Mouse (Mus musculus): ENCODE data around the gene 4921504E06Rik. TPM values are rescaled to one million over a fixed set of nuclear protein-coding genes. Genes with fewer than 3 reads are reported as not detected.
A peak's percentile ranks its signal among the peaks of the same experiment; 100 is the strongest.

The 4921504E06Rik gene
- polyA plus RNA-seq, 1 experiment from 2014 or later, result not detected

GRCm38 (mm10) chr2:19455857-19456482 lies 97.7 kb downstream of the 4921504E06Rik start:
- no peak overlapping the region for H3K27ac ChIP-seq (ENCODE audit: low read length)
- WGBS, result 9% methylated on average over 10 of the region's 10 CpGs
- no peaks in the 10 kb centered on the region for H3K36me3 ChIP-seq (ENCODE audit: control insufficient read depth, insufficient read depth, low read length)
- ATAC-seq, result no peak
- H3K4me2 ChIP-seq (ENCODE audit: low read length), result no peak overlapping the region
- H3K4me3 ChIP-seq (ENCODE audit: low read depth, low read length), result no peak overlapping the region
- H3K4me1 ChIP-seq (ENCODE audit: control insufficient read depth, insufficient read depth, low read length), result no peaks in the 10 kb centered on the region
- H3K27me3 ChIP-seq (ENCODE audit: control insufficient read depth, insufficient read depth, low read depth, low read length), result peaks cover 72% of the 10 kb centered on the region
- no peaks in the 10 kb centered on the region for H3K9me3 ChIP-seq (replicated peaks; ENCODE audit: control insufficient read depth, low read length, poor library complexity, severe bottlenecking)
- no peak overlapping the region for H3K9ac ChIP-seq (ENCODE audit: low read depth, low read length)

GRCm38 (mm10) chr2:19455228-19455627 lies 98.5 kb downstream of the 4921504E06Rik start:
- H3K4me2 ChIP-seq (ENCODE audit: low read length), result no peak overlapping the region
- no peaks in the 10 kb centered on the region for H3K4me1 ChIP-seq (ENCODE audit: control insufficient read depth, insufficient read depth, low read length)
- under 1% methylated on average over 5 of the region's 5 CpGs for WGBS
- H3K9me3 ChIP-seq (replicated peaks; ENCODE audit: control insufficient read depth, low read length, poor library complexity, severe bottlenecking), result no peaks in the 10 kb centered on the region
- no peaks in the 10 kb centered on the region for H3K36me3 ChIP-seq (ENCODE audit: control insufficient read depth, insufficient read depth, low read length)
- H3K27ac ChIP-seq (ENCODE audit: low read length), result no peak overlapping the region
- no peak overlapping the region for H3K9ac ChIP-seq (ENCODE audit: low read depth, low read length)
- no peak for ATAC-seq
- no peak overlapping the region for H3K4me3 ChIP-seq (ENCODE audit: low read depth, low read length)
- H3K27me3 ChIP-seq (ENCODE audit: control insufficient read depth, insufficient read depth, low read depth, low read length), result peaks cover 80% of the 10 kb centered on the region

GRCm38 (mm10) chr2:19452531-19453055 lies 101.1 kb downstream of the 4921504E06Rik start:
- WGBS, result 0% methylated on average over 19 of the region's 19 CpGs

GRCm38 (mm10) chr2:19449308-19449707 lies 104.4 kb downstream of the 4921504E06Rik start:
- no peak overlapping the region for H3K9ac ChIP-seq (ENCODE audit: low read depth, low read length)
- H3K4me2 ChIP-seq (ENCODE audit: low read length), result no peak overlapping the region
- 19% methylated on average over 4 of the region's 4 CpGs for WGBS
- peaks cover 18% of the 10 kb centered on the region for H3K4me1 ChIP-seq (ENCODE audit: control insufficient read depth, insufficient read depth, low read length)
- no peaks in the 10 kb centered on the region for H3K36me3 ChIP-seq (ENCODE audit: control insufficient read depth, insufficient read depth, low read length)
- peaks cover 89% of the 10 kb centered on the region for H3K27me3 ChIP-seq (ENCODE audit: control insufficient read depth, insufficient read depth, low read depth, low read length)
- H3K4me3 ChIP-seq (ENCODE audit: low read depth, low read length), result no peak overlapping the region
- no peaks in the 10 kb centered on the region for H3K9me3 ChIP-seq (replicated peaks; ENCODE audit: control insufficient read depth, low read length, poor library complexity, severe bottlenecking)
- no peak for ATAC-seq
- H3K27ac ChIP-seq (ENCODE audit: low read length), result no peak overlapping the region

More at GRCm38 (mm10) chr2:19452531-19453055, 101.1 kb downstream of the 4921504E06Rik start:
- Histone ChIP-seq H3K4me1 (ENCODE audit: control insufficient read depth, insufficient read depth, low read length) (peaks cover 5% of the 10 kb centered on the region), H3K36me3 (ENCODE audit: control insufficient read depth, insufficient read depth, low read length) (no peaks in the 10 kb centered on the region), H3K27ac (ENCODE audit: low read length) (no peak overlapping the region), H3K9ac (ENCODE audit: low read depth, low read length) (no peak overlapping the region), H3K4me3 (ENCODE audit: low read depth, low read length) (no peak overlapping the region), H3K27me3 (ENCODE audit: control insufficient read depth, insufficient read depth, low read depth, low read length) (peaks cover 93% of the 10 kb centered on the region), H3K9me3 (replicated peaks; ENCODE audit: control insufficient read depth, low read length, poor library complexity, severe bottlenecking) (no peaks in the 10 kb centered on the region), H3K4me2 (ENCODE audit: low read length) (no peak overlapping the region)
- ATAC-seq, result no peak

GRCm38 (mm10) chr2:19448042-19448700 lies 105.5 kb downstream of the 4921504E06Rik start:
- no peaks in the 10 kb centered on the region for H3K36me3 ChIP-seq (ENCODE audit: control insufficient read depth, insufficient read depth, low read length)
- WGBS, result 0% methylated on average over 29 of the region's 31 CpGs
- H3K27me3 ChIP-seq (ENCODE audit: control insufficient read depth, insufficient read depth, low read depth, low read length), result peaks cover 88% of the 10 kb centered on the region
- no peak overlapping the region for H3K9ac ChIP-seq (ENCODE audit: low read depth, low read length)
- peak overlapping the region; percentile 41 for H3K4me2 ChIP-seq (ENCODE audit: low read length)
- peaks cover 18% of the 10 kb centered on the region for H3K4me1 ChIP-seq (ENCODE audit: control insufficient read depth, insufficient read depth, low read length)
- 0 out of 2 replicates have a peak overlapping the region, but pooled peaks have one; percentile 8 for H3K4me3 ChIP-seq (ENCODE audit: low read depth, low read length)
- H3K27ac ChIP-seq (ENCODE audit: low read length), result no peak overlapping the region
- ATAC-seq, result peak; percentile 56
- H3K9me3 ChIP-seq (replicated peaks; ENCODE audit: control insufficient read depth, low read length, poor library complexity, severe bottlenecking), result no peaks in the 10 kb centered on the region

- Histone ChIP-seq H3K9me3 (replicated peaks; ENCODE audit: control insufficient read depth, low read length, poor library complexity, severe bottlenecking) (no peaks in the 10 kb centered on the region), H3K4me3 (ENCODE audit: low read depth, low read length) (no peak overlapping the region), H3K4me2 (ENCODE audit: low read length) (no peak overlapping the region), H3K27me3 (ENCODE audit: control insufficient read depth, insufficient read depth, low read depth, low read length) (peaks cover 87% of the 10 kb centered on the region), H3K4me1 (ENCODE audit: control insufficient read depth, insufficient read depth, low read length) (peaks cover 18% of the 10 kb centered on the region), H3K36me3 (ENCODE audit: control insufficient read depth, insufficient read depth, low read length) (no peaks in the 10 kb centered on the region), H3K9ac (ENCODE audit: low read depth, low read length) (no peak overlapping the region), H3K27ac (ENCODE audit: low read length) (no peak overlapping the region)
- 5% methylated on average over 7 of the region's 7 CpGs for WGBS
- no peak for ATAC-seq
Measured at GRCm38 (mm10) chr2:19446746-19447145, 107.0 kb downstream of the 4921504E06Rik start.

- Histone ChIP-seq H3K4me3 (ENCODE audit: low read depth, low read length) (peak overlapping the region; percentile 35), H3K27ac (ENCODE audit: low read length) (no peak overlapping the region), H3K36me3 (ENCODE audit: control insufficient read depth, insufficient read depth, low read length) (no peaks in the 10 kb centered on the region), H3K9me3 (replicated peaks; ENCODE audit: control insufficient read depth, low read length, poor library complexity, severe bottlenecking) (no peaks in the 10 kb centered on the region), H3K4me1 (ENCODE audit: control insufficient read depth, insufficient read depth, low read length) (peaks cover 18% of the 10 kb centered on the region), H3K9ac (ENCODE audit: low read depth, low read length) (no peak overlapping the region), H3K27me3 (ENCODE audit: control insufficient read depth, insufficient read depth, low read depth, low read length) (peaks cover 87% of the 10 kb centered on the region), H3K4me2 (ENCODE audit: low read length) (peak overlapping the region; percentile 60)
- ATAC-seq, result peak; percentile 23; the same call in 1 of the 2 replicates
- under 1% methylated on average over 66 of the region's 67 CpGs for WGBS
Measured at GRCm38 (mm10) chr2:19445871-19446501, 107.7 kb downstream of the 4921504E06Rik start.

- H3K27me3 ChIP-seq (ENCODE audit: control insufficient read depth, insufficient read depth, low read depth, low read length), result peaks cover 86% of the 10 kb centered on the region
- peaks cover 18% of the 10 kb centered on the region for H3K4me1 ChIP-seq (ENCODE audit: control insufficient read depth, insufficient read depth, low read length)
- H3K9ac ChIP-seq (ENCODE audit: low read depth, low read length), result no peak within 1 kb of the TSS
- H3K4me2 ChIP-seq (ENCODE audit: low read length), result peak within 1 kb of the TSS; percentile 60
- peak; percentile 74 for ATAC-seq
- WGBS, result under 1% methylated on average over 53 of the region's 53 CpGs
- H3K9me3 ChIP-seq (replicated peaks; ENCODE audit: control insufficient read depth, low read length, poor library complexity, severe bottlenecking), result no peaks in the 10 kb centered on the region
- peak within 1 kb of the TSS; percentile 35 for H3K4me3 ChIP-seq (ENCODE audit: low read depth, low read length)
- H3K27ac ChIP-seq (ENCODE audit: low read length), result no peak within 1 kb of the TSS
- no peaks in the 10 kb centered on the region for H3K36me3 ChIP-seq (ENCODE audit: control insufficient read depth, insufficient read depth, low read length)
Measured at GRCm38 (mm10) chr2:19444931-19445831, 108.5 kb downstream of the 4921504E06Rik start, which contains the start of gene Ptf1a. TSS of gene Ptf1a (plus strand) at chr2:19445663.
